Mouse (Mus musculus): ENCODE data around the gene Ddo.

The Ddo gene

DNA sequence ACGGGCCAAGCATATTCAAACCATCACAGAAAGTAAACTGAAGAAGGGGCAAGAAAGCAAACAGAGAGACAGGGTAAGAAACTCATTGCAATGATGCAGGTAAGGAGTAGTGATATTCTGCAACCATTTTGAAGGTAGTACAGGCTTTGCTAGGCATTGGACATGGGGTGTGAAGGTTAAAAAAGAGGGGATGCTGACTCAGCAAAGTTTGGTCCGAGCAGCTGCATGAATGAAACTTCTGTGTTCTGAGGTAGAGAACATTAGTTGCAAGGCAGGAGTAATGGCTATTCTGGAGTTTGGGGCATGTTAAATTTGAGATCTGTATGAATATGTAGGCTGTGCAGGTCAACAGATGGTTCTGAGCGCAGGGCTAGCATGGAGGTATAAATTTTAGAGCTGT, 35.5 kb downstream of the Ddo start:
- no peak for DNase-seq (ENCODE audit: low spot score in 2 of 2)

- DNase-seq (ENCODE audit: low spot score in 2 of 2) = no peak
Measured at GRCm38 (mm10) chr10:40666943-40667342, 37.1 kb downstream of the Ddo start.

DNA sequence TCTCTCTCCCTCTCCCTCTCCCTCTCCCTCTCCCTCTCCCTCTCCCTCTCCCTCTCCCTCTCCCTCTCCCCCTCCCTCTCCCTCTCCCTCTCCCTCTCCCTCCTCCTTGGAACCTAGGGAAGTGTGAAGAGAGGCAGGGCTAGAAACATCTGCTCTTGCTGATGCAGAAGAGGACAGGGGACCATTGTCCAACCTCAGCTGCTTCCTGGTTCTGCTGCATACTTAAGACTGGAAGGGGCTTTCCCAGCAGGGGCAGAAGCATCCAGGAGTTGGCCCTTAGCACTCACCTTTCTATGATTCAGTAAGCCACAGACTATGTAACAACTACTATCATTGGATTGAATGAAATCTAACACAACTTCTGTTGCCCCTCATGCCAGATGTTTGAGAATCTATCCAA, 38.8 kb downstream of the Ddo start:
- no peak for DNase-seq (ENCODE audit: low spot score in 2 of 2)

- no peak for DNase-seq (ENCODE audit: low spot score in 2 of 2)
Measured at GRCm38 (mm10) chr10:40672587-40673296, 42.9 kb downstream of the Ddo start.

- DNase-seq (ENCODE audit: low spot score in 2 of 2) = no peak
Measured at GRCm38 (mm10) chr10:40673297-40673665, 43.5 kb downstream of the Ddo start.

DNA sequence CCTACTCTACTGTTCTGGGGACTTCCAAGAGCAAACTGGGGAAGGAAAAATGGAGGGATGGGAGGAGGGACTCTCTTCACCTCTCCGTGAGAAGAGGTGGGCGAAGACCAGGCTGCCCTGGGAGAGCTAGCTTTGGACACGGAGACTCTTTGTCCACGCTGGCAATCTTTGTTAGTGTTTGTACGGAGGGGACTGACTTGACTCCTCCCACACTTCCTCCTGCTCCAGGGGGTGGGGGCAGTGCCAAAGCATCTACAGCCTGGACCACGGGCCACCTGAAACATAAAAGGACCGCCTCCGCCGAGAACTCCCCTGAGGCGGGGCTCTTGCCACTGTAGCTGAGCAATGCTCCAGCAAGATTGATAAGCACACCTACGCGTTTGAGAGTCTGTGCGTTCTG, 44.3 kb downstream of the Ddo start:
- DNase-seq (ENCODE audit: low spot score in 2 of 2) = no peak

DNA sequence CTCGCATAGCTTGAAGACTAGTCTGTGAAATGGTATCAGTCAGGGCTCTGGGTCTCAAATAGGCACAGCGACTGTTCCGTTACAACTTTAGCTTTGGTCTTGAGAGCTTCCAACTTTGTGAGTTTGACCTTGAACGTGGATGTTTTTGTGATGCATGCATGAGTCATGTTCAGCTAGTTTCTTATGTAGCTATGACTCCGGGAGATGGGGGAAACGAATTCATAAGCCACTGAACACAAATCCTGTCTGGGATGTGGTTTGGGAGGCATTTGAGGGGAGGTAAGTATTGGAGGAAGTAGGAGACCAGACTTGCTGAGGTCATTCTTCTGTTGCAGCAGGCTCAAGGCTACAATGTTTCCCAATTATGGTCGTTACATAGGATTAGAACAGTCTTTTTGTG, 46.1 kb downstream of the Ddo start:
- DNase-seq (ENCODE audit: low spot score in 2 of 2) = no peak

DNA sequence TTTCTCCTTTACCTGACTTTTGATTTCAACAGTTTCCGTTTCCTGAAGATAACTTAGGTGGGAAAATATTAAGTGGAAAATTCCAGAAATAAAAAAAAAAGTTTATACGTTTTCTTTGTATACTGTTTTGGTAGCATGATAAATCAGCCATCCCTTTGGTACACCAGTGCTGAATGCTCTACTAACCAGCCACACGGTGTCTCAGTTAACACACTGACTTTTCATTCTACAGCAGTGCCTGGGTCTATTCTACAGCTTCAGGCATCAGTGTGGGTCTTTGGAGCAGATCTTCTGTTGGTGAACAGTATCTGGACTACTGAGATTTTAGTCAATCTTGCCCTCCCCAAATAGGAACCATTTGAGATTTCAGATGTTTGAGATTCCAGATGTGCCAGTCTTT, 48.7 kb downstream of the Ddo start:
- no peak for DNase-seq (ENCODE audit: low spot score in 2 of 2)

DNA sequence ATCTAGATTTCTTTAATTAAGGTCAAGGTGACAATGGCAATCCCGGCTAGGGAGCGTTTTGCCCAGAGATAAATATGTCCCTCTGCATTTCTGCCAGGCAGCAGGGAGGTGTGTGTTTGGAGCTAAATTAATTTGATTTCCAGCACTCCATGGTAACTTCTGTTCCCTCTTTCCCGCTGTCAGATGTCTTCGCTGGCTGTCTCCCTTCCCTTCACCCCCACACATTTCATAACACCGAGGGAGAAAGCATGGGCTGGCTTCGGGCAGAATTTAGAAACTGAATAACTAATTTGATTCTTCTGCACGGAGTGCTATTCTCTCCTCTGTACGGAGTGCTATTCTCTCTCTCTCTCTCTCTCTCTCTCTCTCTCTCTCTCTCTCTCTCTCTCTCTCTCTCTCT, 52.7 kb downstream of the Ddo start:
- peak; percentile 64 to 86 for DNase-seq (ENCODE audit: low spot score in 2 of 2)

- DNase-seq (ENCODE audit: low spot score in 2 of 2) = peak; percentile 62 to 76
Measured at GRCm38 (mm10) chr10:40683092-40683867, 53.5 kb downstream of the Ddo start, which contains the start of gene Mettl24. TSS of gene Mettl24 (plus strand) at chr10:40683282.

DNA sequence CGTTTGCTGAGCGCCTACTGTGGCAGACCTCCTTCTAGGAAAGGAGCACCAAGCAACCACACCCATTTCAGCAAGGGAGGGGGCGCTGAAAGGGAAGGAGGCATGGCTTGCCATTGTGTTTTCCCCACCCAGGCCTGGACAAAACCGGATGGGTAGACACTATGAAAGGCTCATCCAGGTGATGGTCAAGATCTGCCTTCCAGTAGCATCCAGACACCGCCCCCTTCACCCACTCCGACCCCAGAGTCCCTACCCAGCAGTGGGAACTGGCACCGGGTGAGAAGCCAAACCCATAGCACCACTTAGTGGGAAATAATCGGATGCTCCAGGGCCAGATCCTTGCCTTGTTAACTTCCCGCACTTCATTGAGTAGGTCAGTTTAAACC, 54.0 kb downstream of the Ddo start:
- DNase-seq (ENCODE audit: low spot score in 2 of 2) = no peak

GRCm38 (mm10) chr10:40684326-40684725, 54.5 kb downstream of the Ddo start:
- peak; percentile 47 to 65 for DNase-seq (ENCODE audit: low spot score in 2 of 2)

DNA sequence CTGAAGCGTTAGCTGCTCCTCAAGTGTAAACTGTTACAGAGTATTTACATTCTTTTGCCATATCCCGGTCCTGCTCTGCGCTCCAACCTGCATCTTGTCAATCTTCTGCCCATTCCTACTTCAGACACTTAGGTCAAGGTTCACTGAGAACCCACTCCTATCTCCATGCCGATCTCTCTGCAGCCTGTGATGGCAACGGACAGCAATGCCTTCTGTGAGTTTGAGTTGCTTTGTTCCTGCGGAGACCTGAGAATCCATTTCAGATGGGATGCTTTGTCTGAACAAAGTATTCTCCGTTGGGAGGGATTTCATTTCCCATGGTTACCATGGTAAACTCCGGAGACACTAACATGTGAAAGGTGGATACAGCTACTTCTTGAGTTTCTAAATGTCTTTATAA, 55.8 kb downstream of the Ddo start:
- DNase-seq (ENCODE audit: low spot score in 2 of 2) = no peak

- no peak for DNase-seq (ENCODE audit: low spot score in 2 of 2)
Measured at GRCm38 (mm10) chr10:40686976-40687375, 57.2 kb downstream of the Ddo start.

- DNase-seq (ENCODE audit: low spot score in 2 of 2) = no peak
Measured at GRCm38 (mm10) chr10:40687407-40687806, 57.6 kb downstream of the Ddo start.

- DNase-seq (ENCODE audit: low spot score in 2 of 2) = peak; percentile 75 to 86
Measured at GRCm38 (mm10) chr10:40688266-40688665, 58.5 kb downstream of the Ddo start.

- no peak for DNase-seq (ENCODE audit: low spot score in 2 of 2)
Measured at GRCm38 (mm10) chr10:40688873-40689272, 59.1 kb downstream of the Ddo start.

- DNase-seq (ENCODE audit: low spot score in 2 of 2) = no peak
Measured at GRCm38 (mm10) chr10:40698652-40699051, 68.8 kb downstream of the Ddo start.

GRCm38 (mm10) chr10:40711127-40711526, 81.3 kb downstream of the Ddo start:
- no peak for DNase-seq (ENCODE audit: low spot score in 2 of 2)

- DNase-seq (ENCODE audit: low spot score in 2 of 2) = no peak
Measured at GRCm38 (mm10) chr10:40713018-40713608, 83.3 kb downstream of the Ddo start.

DNA sequence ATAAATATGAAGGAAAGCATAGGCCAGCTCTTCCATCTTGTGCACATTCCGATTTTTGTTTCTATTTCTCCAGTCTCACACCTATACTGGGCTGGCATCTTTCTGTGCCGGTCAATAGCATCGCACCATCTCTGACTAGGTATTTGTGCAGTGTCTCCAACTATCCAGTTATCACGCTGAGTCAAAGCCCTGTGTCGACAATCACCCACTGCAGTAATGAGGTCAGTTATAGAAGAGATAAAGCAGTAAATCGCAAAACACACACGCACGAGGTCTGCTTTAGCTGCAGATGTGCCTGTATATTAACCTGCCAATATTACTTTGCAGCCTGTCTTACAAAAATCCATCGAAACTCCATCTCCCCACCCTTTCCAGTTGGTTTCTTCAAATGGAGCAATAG, 84.0 kb downstream of the Ddo start:
- DNase-seq (ENCODE audit: low spot score in 2 of 2) = no peak

DNA sequence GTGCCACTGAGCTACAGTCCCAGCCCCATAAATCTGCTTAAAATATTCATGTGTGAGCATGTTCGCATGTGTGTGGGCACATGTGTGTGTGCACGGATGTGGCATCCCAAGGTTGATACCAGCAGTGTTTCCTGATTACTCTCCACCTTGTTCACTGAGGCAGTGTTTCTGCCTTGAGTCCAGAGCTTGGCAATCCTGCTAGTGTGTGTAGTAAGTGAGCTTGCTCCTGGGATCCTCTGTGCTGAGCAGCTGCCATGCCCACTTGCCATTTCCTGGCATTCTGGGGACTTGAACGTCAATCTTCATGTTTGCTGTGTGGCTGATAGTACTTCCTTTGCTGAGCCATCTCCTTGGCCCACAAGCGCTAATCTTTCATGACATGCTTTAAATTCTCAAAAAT, 85.3 kb downstream of the Ddo start:
- no peak for DNase-seq (ENCODE audit: low spot score in 2 of 2)

- DNase-seq (ENCODE audit: low spot score in 2 of 2) = no peak
Measured at GRCm38 (mm10) chr10:40716296-40716695, 86.5 kb downstream of the Ddo start.

All from frontal cortex, postnatal 36 days (tissue).